Mouse (Mus musculus) ES-E14 (cell line): ENCODE data around the gene Gca.

Experiments
- CHD2 ChIP-seq: IDR thresholded peaks from 2 replicates; pipeline ENCODE4 v1.6.1; 2014; ENCODE audit warnings: mild to moderate bottlenecking, low read depth, low read length, inconsistent platforms
- HCFC1 ChIP-seq: IDR thresholded peaks from 2 replicates; pipeline ENCODE4 v1.6.1; 2012; ENCODE audit warnings: low read length, inconsistent platforms, borderline replicate concordance; ENCODE audit not compliant: insufficient read depth
- MAFK ChIP-seq: IDR thresholded peaks from 2 replicates; pipeline ENCODE4 v1.6.1; 2014; ENCODE audit warnings: mild to moderate bottlenecking, low read depth, low read length, inconsistent platforms; ENCODE audit not compliant: insufficient read depth
- ZC3H11A ChIP-seq: IDR thresholded peaks from 2 replicates; pipeline ENCODE4 v1.6.1; 2012; ENCODE audit warnings: low read depth, mild to moderate bottlenecking, inconsistent platforms, low read length, borderline replicate concordance
- ZNF384 ChIP-seq: IDR thresholded peaks from 2 replicates; pipeline ENCODE4 v1.6.1; 2012; ENCODE audit warnings: low read depth, low read length, inconsistent platforms

DNA sequence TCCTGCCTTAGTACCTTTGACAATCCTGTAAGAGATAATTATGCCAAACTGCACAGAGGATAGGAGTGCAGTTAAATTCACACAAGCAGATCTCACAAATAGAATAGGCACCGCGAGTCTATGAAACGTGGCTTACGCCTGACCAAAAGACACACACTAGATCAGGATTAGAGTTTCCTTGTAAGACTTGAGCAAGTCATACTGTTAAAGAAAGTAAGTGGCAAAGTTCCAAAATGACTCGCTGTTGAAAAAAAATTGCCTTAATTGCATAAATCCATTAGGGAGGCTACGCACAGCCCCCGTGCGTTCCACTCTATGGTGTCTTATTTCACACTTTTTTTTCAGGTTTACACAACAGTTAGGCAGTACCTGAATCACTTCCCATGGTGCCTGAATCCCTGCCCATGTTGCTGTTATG lies 41.1 kb upstream of the Gca start:
- no peak for TF ChIP-seq CHD2
- TF ChIP-seq HCFC1 = no peak
- TF ChIP-seq MAFK = no peak
- no peak for TF ChIP-seq ZNF384
- TF ChIP-seq ZC3H11A = no peak
